Comparison of ENCODE assay signal across 26 mouse cellular contexts in the genomic region with DNA sequence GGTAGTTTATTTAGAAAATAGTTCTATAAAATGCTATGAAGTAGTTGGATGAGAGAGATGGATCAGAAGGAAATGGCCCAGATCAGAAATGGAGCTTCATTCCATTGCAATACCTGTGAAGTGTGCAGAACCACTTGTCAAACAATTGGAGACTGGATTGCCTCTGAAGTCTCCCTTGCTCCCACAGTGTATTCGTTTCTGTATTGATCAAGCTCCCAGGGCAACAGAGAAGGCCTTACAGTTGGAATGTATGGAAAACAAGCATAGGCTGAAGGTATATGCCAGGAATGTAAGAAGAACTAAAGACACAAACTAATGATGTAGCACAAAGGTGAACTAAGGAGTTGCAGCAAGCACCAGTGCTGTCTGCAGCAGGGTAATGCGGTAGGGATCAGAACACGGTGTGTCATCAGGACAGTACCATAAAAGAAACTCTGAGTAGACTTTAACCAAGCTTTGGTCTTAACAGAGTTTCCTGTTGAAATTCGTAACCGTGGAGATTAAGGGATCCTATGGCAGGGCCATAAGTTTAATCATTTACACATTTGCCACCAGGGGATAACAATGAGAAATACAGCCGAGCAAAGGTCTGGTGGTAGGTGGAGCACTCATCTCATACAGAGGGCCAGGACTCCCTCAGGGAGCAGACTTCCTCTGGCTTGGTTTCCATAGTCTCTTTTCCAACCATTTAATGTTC.
DNase-seq lines count a peak whose midpoint lies in the region; ATAC-seq lines count a peak whose summit lies in the region.
"Had no signal": no experiment of that assay in that cellular context is flagged by ENCODE, and none has a peak within 500 bp of the region (broad histone marks: within the 10 kb centered on the region; RNA-seq: fewer than 3 reads in every experiment).

No protein-coding gene starts in this region.

- no peaks in the 10 kb centered on the region for H3K27me3 ChIP-seq in intestine, embryonic 15.5 days (replicated peaks)
- H3K27me3 ChIP-seq in kidney, embryonic 14.5 days (ENCODE audit: control insufficient read depth, insufficient read depth, low read length): no peaks in the 10 kb centered on the region
- H3K27me3 ChIP-seq: lung, embryonic 15.5 days; midbrain, embryonic 15.5 days; neural tube, embryonic 15.5 days had no signal

- no peak overlapping the region for H3K4me3 ChIP-seq in intestine, embryonic 15.5 days (replicated peaks)
- H3K4me3 ChIP-seq in kidney, embryonic 14.5 days (ENCODE audit: low read length): no peak overlapping the region
- H3K4me3 ChIP-seq: gastrocnemius, adult 2 months; hindbrain, embryonic 10.5 days; left cerebral cortex, adult 2 months; limb, embryonic 13.5 days; lung, embryonic 15.5 days; midbrain, embryonic 10.5 days; midbrain, embryonic 15.5 days; neural tube, embryonic 15.5 days had no signal

- no peaks in the 10 kb centered on the region for H3K9me3 ChIP-seq in intestine, embryonic 15.5 days
- no peaks in the 10 kb centered on the region for H3K9me3 ChIP-seq in kidney, embryonic 14.5 days (ENCODE audit: control insufficient read depth, low read length)
- H3K9me3 ChIP-seq: lung, embryonic 15.5 days; midbrain, embryonic 15.5 days; neural tube, embryonic 15.5 days had no signal

- no peak overlapping the region for H3K27ac ChIP-seq in intestine, embryonic 15.5 days
- H3K27ac ChIP-seq in kidney, embryonic 14.5 days (ENCODE audit: low read depth, low read length): no peak overlapping the region
- H3K27ac ChIP-seq: gastrocnemius, adult 2 months; hindbrain, embryonic 10.5 days; left cerebral cortex, adult 2 months; limb, embryonic 13.5 days; lung, embryonic 15.5 days; midbrain, embryonic 10.5 days; midbrain, embryonic 15.5 days; neural tube, embryonic 15.5 days had no signal

- ATAC-seq in intestine, embryonic 15.5 days: peak; percentile 100
- ATAC-seq in kidney, embryonic 14.5 days (ENCODE audit: low FRiP score, low TSS enrichment): peak; percentile 32; the same call in 1 of the 2 replicates
- ATAC-seq: activated CD4-positive, CD25-positive, alpha-beta regulatory T cell, adult 4 months; forebrain, embryonic 16.5 days; hindbrain, embryonic 16.5 days; midbrain, embryonic 15.5 days had no signal

- no peak overlapping the region for H3K4me2 ChIP-seq in intestine, embryonic 15.5 days (replicated peaks)
- H3K4me2 ChIP-seq in kidney, embryonic 14.5 days (replicated peaks; ENCODE audit: low read depth, low read length): no peak overlapping the region
- H3K4me2 ChIP-seq: limb, embryonic 13.5 days; liver, embryonic 11.5 days; lung, embryonic 15.5 days; midbrain, embryonic 15.5 days; neural tube, embryonic 15.5 days had no signal

- no peak overlapping the region for H3K9ac ChIP-seq in intestine, embryonic 15.5 days
- H3K9ac ChIP-seq in kidney, embryonic 14.5 days (ENCODE audit: low read depth, low read length): no peak overlapping the region
- H3K9ac ChIP-seq: limb, embryonic 13.5 days; lung, embryonic 15.5 days; midbrain, embryonic 15.5 days; neural tube, embryonic 15.5 days had no signal

- 44% methylated on average over 6 of the region's 6 CpGs for WGBS in intestine, embryonic 15.5 days
- 65% methylated on average over 6 of the region's 6 CpGs for WGBS in kidney, embryonic 14.5 days
- 35% methylated on average over 6 of the region's 6 CpGs for WGBS in large intestine, adult 2 months

- no peaks in the 10 kb centered on the region for H3K36me3 ChIP-seq in intestine, embryonic 15.5 days
- H3K36me3 ChIP-seq in kidney, embryonic 14.5 days (ENCODE audit: control insufficient read depth, insufficient read depth, low read length): no peaks in the 10 kb centered on the region
- H3K36me3 ChIP-seq: hindbrain, embryonic 10.5 days; limb, embryonic 13.5 days; lung, embryonic 15.5 days; midbrain, embryonic 10.5 days; midbrain, embryonic 15.5 days; neural tube, embryonic 15.5 days had no signal

- no peaks in the 10 kb centered on the region for H3K4me1 ChIP-seq in intestine, embryonic 15.5 days (replicated peaks)
- no peaks in the 10 kb centered on the region for H3K4me1 ChIP-seq in kidney, embryonic 14.5 days (ENCODE audit: control insufficient read depth, insufficient read depth, low read length)
- H3K4me1 ChIP-seq: hindbrain, embryonic 10.5 days; limb, embryonic 13.5 days; lung, embryonic 15.5 days; midbrain, embryonic 10.5 days; midbrain, embryonic 15.5 days; neural tube, embryonic 15.5 days had no signal

- DNase-seq in kidney, adult 8-10 months: peak; percentile 2 to 10
- DNase-seq in kidney, postnatal 25 days: no peak
- peak; percentile 60 for DNase-seq in large intestine, adult 2 months (ENCODE audit: low read depth, low spot score)
- DNase-seq in right cerebral cortex, adult 2 months (ENCODE audit: low spot score in 2 of 2): no peak
- DNase-seq in retina, postnatal 1 day: no peak
- no peak for DNase-seq in adrenal gland, adult 8-10 months
- DNase-seq: adrenal gland, adult 2 months; B cell, adult 2 months; cerebellum, adult 11 months; cerebellum, adult 9-10 months; cerebellum, postnatal 36 days; gastrocnemius, adult 2 months; heart, postnatal 14 days had no signal

Comparison
In these comparisons a context has a peak if more than half of its experiments do, and no peak if none do; other contexts are left out.
1. DNase-seq: peak in kidney, adult 8-10 months (2 of 2) and large intestine, adult 2 months (single experiment); none in kidney, postnatal 25 days (0 of 2), right cerebral cortex, adult 2 months (0 of 2), retina, postnatal 1 day (single experiment) and adrenal gland, adult 8-10 months (single experiment).